Mouse (Mus musculus) megakaryocyte, adult 5-6 weeks (primary cell): ENCODE measurements around the gene Zfp493. TPM values are rescaled to one million over a fixed set of nuclear protein-coding genes. Genes with fewer than 3 reads are reported as not detected.

Experiments
- total RNA-seq, 2 experiments: library from RNA; stranded (forward) in 1 of 2; stranded (reverse) in 1 of 2; fragments of 153-499, 151-499 nt in 1 of 2; fragments of 221-1000, 200-1000 nt in 1 of 2; gene quantifications; 2 replicates each; pipeline versions ENCODE4 v1.2.3 to v1.2.4; 2015 to 2017

Zfp493 gene
- total RNA-seq, 2 experiments from 2014 or later = 0.95 to 2.1 TPM

Other genes with a start within 250 kb of the Zfp493 start
- gene Zfp748, start 225.9 kb upstream of the Zfp493 start, total RNA-seq (2015) = 13.2 and 17.5 TPM in 2 replicates
- 16.3 and 18.7 TPM in 2 replicates for gene Zfp748, start 225.9 kb upstream of the Zfp493 start, total RNA-seq (2017)
- gene Zfp729b, start 170.0 kb upstream of the Zfp493 start, total RNA-seq (2015) = 15.1 and 16.9 TPM in 2 replicates
- gene Zfp729b, start 170.0 kb upstream of the Zfp493 start, total RNA-seq (2017) = 19.1 and 21.4 TPM in 2 replicates
- not detected in 2 replicates for gene Gm49345, start 141.9 kb upstream of the Zfp493 start, total RNA-seq (2015)
- not detected in 2 replicates for gene Gm49345, start 141.9 kb upstream of the Zfp493 start, total RNA-seq (2017)
- 13.8 and 17.5 TPM in 2 replicates for gene Zfp729a, start 141.9 kb upstream of the Zfp493 start, total RNA-seq (2015)
- 7.7 and 21.3 TPM in 2 replicates for gene Zfp729a, start 141.9 kb upstream of the Zfp493 start, total RNA-seq (2017)
- gene Zfp738, start 92.6 kb upstream of the Zfp493 start, total RNA-seq (2015) = 16.1 and 19.4 TPM in 2 replicates
- gene Zfp738, start 92.6 kb upstream of the Zfp493 start, total RNA-seq (2017) = 16.7 and 24.6 TPM in 2 replicates
- gene Zfp65, start 50.5 kb upstream of the Zfp493 start, total RNA-seq (2015) = 11.0 and 17.1 TPM in 2 replicates
- 14.0 and 15.9 TPM in 2 replicates for gene Zfp65, start 50.5 kb upstream of the Zfp493 start, total RNA-seq (2017)
- gene Zfp85, start 24.5 kb upstream of the Zfp493 start, total RNA-seq (2015) = 6.2 and 8.7 TPM in 2 replicates
- gene Zfp85, start 24.5 kb upstream of the Zfp493 start, total RNA-seq (2017) = 5.9 and 6.4 TPM in 2 replicates
- 7.5 and 8.3 TPM in 2 replicates for gene Zfp273, start 34.0 kb downstream of the Zfp493 start, total RNA-seq (2015)
- 5.4 and 7.0 TPM in 2 replicates for gene Zfp273, start 34.0 kb downstream of the Zfp493 start, total RNA-seq (2017)
- not detected in 2 replicates for gene Gm10037, start 51.4 kb downstream of the Zfp493 start, total RNA-seq (2015)
- gene Gm10037, start 51.4 kb downstream of the Zfp493 start, total RNA-seq (2017) = not detected in 2 replicates
- not detected in 2 replicates for gene BC048507, start 83.6 kb downstream of the Zfp493 start, total RNA-seq (2015)
- gene BC048507, start 83.6 kb downstream of the Zfp493 start, total RNA-seq (2017) = not detected in 2 replicates